Mouse (Mus musculus): ENCODE measurements at regions not wholly inside any gene's neighbourhood (a gene's known extent, or its start where the extent isn't known, plus 50 kb on each side); places are given as distances from the start of the nearest gene placed in this dataset.
A peak's percentile ranks its signal among the peaks of the same experiment; 100 is the strongest.

DNA sequence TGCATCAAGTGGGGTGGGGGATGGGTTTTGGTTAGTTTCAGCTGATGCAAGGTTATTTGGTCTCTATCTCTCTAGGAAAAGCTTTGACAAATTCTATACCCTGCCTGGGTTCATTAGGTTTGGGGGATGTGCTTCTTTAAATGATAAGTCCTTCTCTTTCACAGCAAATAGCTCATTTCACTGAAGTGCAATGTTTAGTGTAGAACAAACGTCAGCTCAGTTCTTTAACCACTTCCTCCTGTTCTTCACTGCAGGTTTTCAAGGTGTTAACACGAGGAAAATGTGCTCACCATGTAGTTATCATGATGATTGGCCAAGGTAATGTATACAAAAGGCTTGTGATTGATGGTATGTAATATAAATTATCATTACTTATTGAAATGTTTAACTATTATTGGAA lies 659.5 kb upstream of the A1bg start:
- Histone ChIP-seq H3K36me3 (replicated peaks; ENCODE audit: control insufficient read depth, insufficient read depth, low read length) (no peaks in the 10 kb centered on the region), H3K9me3 (replicated peaks; ENCODE audit: control insufficient read depth, low read length) (no peaks in the 10 kb centered on the region), H3K27me3 (ENCODE audit: control insufficient read depth, insufficient read depth, low read length) (no peaks in the 10 kb centered on the region), H3K4me1 (ENCODE audit: control insufficient read depth, insufficient read depth) (no peaks in the 10 kb centered on the region), H3K4me2 (ENCODE audit: low read depth, low read length) (no peak overlapping the region), H3K9ac (replicated peaks; ENCODE audit: low read depth, low read length) (no peak overlapping the region), H3K27ac (ENCODE audit: low read depth) (no peak overlapping the region), H3K4me3 (ENCODE audit: low read depth, low read length) (no peak overlapping the region)
- DNase-seq (ENCODE audit: low spot score): no peak
- TF ChIP-seq CTCF (IDR thresholded peaks at IDR 0.05; ENCODE audit: low read depth): no peak
- TF ChIP-seq EP300 (IDR thresholded peaks at IDR 0.05; ENCODE audit: low read depth): no peak
- ATAC-seq (ENCODE audit: insufficient read depth, low read depth): no peak
- 60% methylated on average over 2 of the region's 2 CpGs for WGBS

DNA sequence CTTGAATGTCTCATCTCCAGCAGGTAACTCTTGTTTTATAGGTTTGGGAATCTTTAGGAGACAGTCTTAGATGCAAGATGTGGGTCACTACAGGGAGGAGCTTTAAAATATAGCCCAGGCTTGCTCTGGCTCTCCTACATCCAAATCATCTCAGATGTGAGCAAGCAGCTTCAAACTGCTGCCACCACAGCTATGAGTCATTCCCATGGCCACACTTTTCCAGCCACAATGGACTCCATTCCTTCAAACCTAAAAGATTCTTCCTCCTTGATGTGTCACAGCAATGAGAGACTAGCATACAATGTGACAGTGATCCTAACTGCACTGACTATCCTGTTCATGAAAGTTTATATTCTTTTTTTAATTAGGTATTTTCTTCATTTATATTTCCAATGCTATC lies 640.5 kb upstream of the A1bg start:
- no peak overlapping the region for H3K4me2 ChIP-seq (ENCODE audit: low read depth, low read length)
- no peaks in the 10 kb centered on the region for H3K27me3 ChIP-seq (ENCODE audit: control insufficient read depth, insufficient read depth, low read length)
- no peak for TF ChIP-seq EP300 (IDR thresholded peaks at IDR 0.05; ENCODE audit: low read depth)
- no peak for TF ChIP-seq CTCF (IDR thresholded peaks at IDR 0.05; ENCODE audit: low read depth)
- ATAC-seq (ENCODE audit: insufficient read depth, low read depth) (no peak), DNase-seq (ENCODE audit: low spot score) (no peak)
- no peaks in the 10 kb centered on the region for H3K4me1 ChIP-seq (ENCODE audit: control insufficient read depth, insufficient read depth)
- no peaks in the 10 kb centered on the region for H3K36me3 ChIP-seq (replicated peaks; ENCODE audit: control insufficient read depth, insufficient read depth, low read length)
- no peak overlapping the region for H3K4me3 ChIP-seq (ENCODE audit: low read depth, low read length)
- H3K27ac ChIP-seq (ENCODE audit: low read depth): no peak overlapping the region
- no peaks in the 10 kb centered on the region for H3K9me3 ChIP-seq (replicated peaks; ENCODE audit: control insufficient read depth, low read length)
- no peak overlapping the region for H3K9ac ChIP-seq (replicated peaks; ENCODE audit: low read depth, low read length)

DNA sequence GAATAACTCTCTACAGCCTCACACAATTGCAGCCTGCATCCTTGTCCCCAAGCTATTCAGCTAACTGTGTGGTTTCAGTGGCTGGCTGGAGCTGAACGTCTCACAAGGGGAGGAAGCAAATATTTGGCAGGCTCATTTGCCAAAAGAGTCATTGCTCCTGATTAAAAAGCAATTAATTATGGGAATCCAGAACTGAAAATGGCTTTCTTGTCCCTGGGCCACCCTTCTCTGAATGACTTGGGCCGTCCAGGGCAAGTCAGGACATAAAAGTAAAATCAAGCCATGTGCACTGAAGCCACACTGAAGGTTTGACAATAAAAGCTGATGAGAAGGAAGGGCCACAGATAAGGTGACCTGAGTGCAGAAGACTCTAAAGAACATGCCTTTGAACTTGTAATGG lies 639.4 kb upstream of the A1bg start:
- Histone ChIP-seq H3K27ac (ENCODE audit: low read depth) (no peak overlapping the region), H3K4me1 (ENCODE audit: control insufficient read depth, insufficient read depth) (no peaks in the 10 kb centered on the region), H3K27me3 (ENCODE audit: control insufficient read depth, insufficient read depth, low read length) (no peaks in the 10 kb centered on the region), H3K36me3 (replicated peaks; ENCODE audit: control insufficient read depth, insufficient read depth, low read length) (no peaks in the 10 kb centered on the region), H3K4me3 (ENCODE audit: low read depth, low read length) (no peak overlapping the region), H3K9me3 (replicated peaks; ENCODE audit: control insufficient read depth, low read length) (no peaks in the 10 kb centered on the region), H3K9ac (replicated peaks; ENCODE audit: low read depth, low read length) (no peak overlapping the region), H3K4me2 (ENCODE audit: low read depth, low read length) (no peak overlapping the region)
- no peak for TF ChIP-seq CTCF (IDR thresholded peaks at IDR 0.05; ENCODE audit: low read depth)
- no peak for TF ChIP-seq EP300 (IDR thresholded peaks at IDR 0.05; ENCODE audit: low read depth)
- 39% methylated on average over 2 of the region's 2 CpGs for WGBS
- ATAC-seq (ENCODE audit: insufficient read depth, low read depth) (no peak), DNase-seq (ENCODE audit: low spot score) (no peak)

DNA sequence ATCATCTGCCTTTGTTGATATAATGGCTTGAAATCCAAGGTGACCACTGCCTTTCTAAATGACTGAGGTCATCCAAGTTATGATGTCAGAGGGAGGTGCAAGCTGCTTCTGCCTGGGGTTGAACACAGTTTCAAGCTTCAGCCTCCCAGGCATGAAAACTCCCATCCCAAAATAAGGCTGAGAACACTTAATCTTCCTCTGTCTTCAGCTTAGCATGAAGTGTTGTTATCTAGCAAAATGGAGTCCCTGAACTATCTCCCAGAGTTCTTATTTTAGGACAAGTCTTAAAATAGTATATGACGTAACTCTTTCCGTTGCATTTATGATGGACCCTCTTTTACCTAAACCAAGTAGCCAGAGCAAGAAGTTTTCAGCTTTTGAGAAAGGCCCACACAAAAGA lies 631.1 kb upstream of the A1bg start:
- H3K27me3 ChIP-seq (ENCODE audit: control insufficient read depth, insufficient read depth, low read length): no peaks in the 10 kb centered on the region
- no peak overlapping the region for H3K4me3 ChIP-seq (ENCODE audit: low read depth, low read length)
- TF ChIP-seq CTCF (IDR thresholded peaks at IDR 0.05; ENCODE audit: low read depth) (no peak), EP300 (IDR thresholded peaks at IDR 0.05; ENCODE audit: low read depth) (no peak)
- no peak overlapping the region for H3K9ac ChIP-seq (replicated peaks; ENCODE audit: low read depth, low read length)
- H3K27ac ChIP-seq (ENCODE audit: low read depth): peak overlapping the region; percentile 53; the same call in 1 of the 2 replicates
- DNase-seq (ENCODE audit: low spot score): peak; percentile 71
- 32% methylated on average over 2 of the region's 2 CpGs for WGBS
- H3K9me3 ChIP-seq (replicated peaks; ENCODE audit: control insufficient read depth, low read length): no peaks in the 10 kb centered on the region
- H3K36me3 ChIP-seq (replicated peaks; ENCODE audit: control insufficient read depth, insufficient read depth, low read length): no peaks in the 10 kb centered on the region
- peak; percentile 62 for ATAC-seq (ENCODE audit: insufficient read depth, low read depth)
- no peak overlapping the region for H3K4me2 ChIP-seq (ENCODE audit: low read depth, low read length)
- peaks cover 10% of the 10 kb centered on the region; the same call in 1 of the 2 replicates for H3K4me1 ChIP-seq (ENCODE audit: control insufficient read depth, insufficient read depth)

DNA sequence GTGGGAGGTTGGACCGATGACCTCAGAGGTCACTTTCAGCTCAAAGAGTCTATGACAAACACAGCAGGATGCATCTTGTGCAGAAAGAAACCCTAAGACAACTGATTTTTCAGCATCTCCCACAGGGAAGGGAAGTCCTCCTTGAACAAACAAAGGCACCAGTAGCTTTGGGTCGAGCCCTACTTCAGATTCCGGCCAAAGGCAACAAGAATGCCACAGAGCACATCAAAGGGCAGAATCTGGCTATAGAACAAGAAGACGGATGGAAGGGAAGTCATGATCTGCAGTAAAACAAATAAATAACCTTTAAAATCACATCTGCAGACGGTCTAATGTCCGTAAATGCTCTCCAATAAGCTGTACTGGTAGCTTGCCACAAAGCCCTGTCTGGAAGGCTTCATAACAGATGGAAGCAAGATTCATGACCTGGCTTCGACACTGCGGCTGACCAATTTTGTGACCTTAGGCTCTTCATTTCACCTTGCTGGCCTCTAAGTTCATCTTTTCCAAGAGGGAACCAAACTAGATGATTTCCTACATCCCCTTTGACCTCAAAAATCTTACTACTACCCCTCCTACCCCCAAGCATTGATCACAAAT lies 630.4 kb upstream of the A1bg start:
- DNase-seq (ENCODE audit: low spot score): no peak
- H3K9ac ChIP-seq (replicated peaks; ENCODE audit: low read depth, low read length): no peak overlapping the region
- no peaks in the 10 kb centered on the region for H3K27me3 ChIP-seq (ENCODE audit: control insufficient read depth, insufficient read depth, low read length)
- H3K27ac ChIP-seq (ENCODE audit: low read depth): peak overlapping the region; percentile 53; the same call in 1 of the 2 replicates
- no peaks in the 10 kb centered on the region for H3K9me3 ChIP-seq (replicated peaks; ENCODE audit: control insufficient read depth, low read length)
- no peaks in the 10 kb centered on the region for H3K36me3 ChIP-seq (replicated peaks; ENCODE audit: control insufficient read depth, insufficient read depth, low read length)
- WGBS: 70% methylated on average over 8 of the region's 8 CpGs
- no peak overlapping the region for H3K4me2 ChIP-seq (ENCODE audit: low read depth, low read length)
- TF ChIP-seq CTCF (IDR thresholded peaks at IDR 0.05; ENCODE audit: low read depth) (no peak), EP300 (IDR thresholded peaks at IDR 0.05; ENCODE audit: low read depth) (no peak)
- ATAC-seq (ENCODE audit: insufficient read depth, low read depth): no peak
- H3K4me1 ChIP-seq (ENCODE audit: control insufficient read depth, insufficient read depth): peaks cover 10% of the 10 kb centered on the region; the same call in 1 of the 2 replicates
- no peak overlapping the region for H3K4me3 ChIP-seq (ENCODE audit: low read depth, low read length)

DNA sequence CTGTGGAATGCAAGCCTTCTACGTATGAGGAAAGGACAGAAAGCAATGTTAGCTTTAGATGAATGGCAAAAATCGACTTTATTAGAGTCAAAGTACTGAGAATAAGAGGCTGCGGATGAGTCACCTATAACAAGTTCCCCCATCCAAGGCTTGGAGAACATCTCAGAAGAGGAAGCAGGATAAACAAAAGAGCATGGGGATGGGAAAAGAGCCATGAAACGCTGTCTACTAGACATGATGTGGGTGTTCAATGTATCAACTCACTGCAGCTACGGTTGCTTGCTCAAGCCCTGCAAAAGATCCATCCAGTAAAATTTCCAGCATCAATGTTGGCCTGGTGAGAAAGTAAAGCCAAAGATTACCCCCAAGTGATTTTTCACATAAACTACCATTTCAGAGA lies 628.4 kb upstream of the A1bg start:
- Histone ChIP-seq H3K4me2 (ENCODE audit: low read depth, low read length) (no peak overlapping the region), H3K9me3 (replicated peaks; ENCODE audit: control insufficient read depth, low read length) (no peaks in the 10 kb centered on the region), H3K4me1 (ENCODE audit: control insufficient read depth, insufficient read depth) (peaks cover 10% of the 10 kb centered on the region; the same call in 1 of the 2 replicates), H3K27ac (ENCODE audit: low read depth) (no peak overlapping the region), H3K36me3 (replicated peaks; ENCODE audit: control insufficient read depth, insufficient read depth, low read length) (no peaks in the 10 kb centered on the region), H3K4me3 (ENCODE audit: low read depth, low read length) (no peak overlapping the region), H3K9ac (replicated peaks; ENCODE audit: low read depth, low read length) (no peak overlapping the region), H3K27me3 (ENCODE audit: control insufficient read depth, insufficient read depth, low read length) (no peaks in the 10 kb centered on the region)
- TF ChIP-seq CTCF (IDR thresholded peaks at IDR 0.05; ENCODE audit: low read depth) (no peak), EP300 (IDR thresholded peaks at IDR 0.05; ENCODE audit: low read depth) (no peak)
- WGBS: 82% methylated on average over 5 of the region's 5 CpGs
- DNase-seq (ENCODE audit: low spot score) (no peak), ATAC-seq (ENCODE audit: insufficient read depth, low read depth) (no peak)

Data from heart, postnatal 0 days (tissue).